Mouse (Mus musculus) CH12.LX (cell line): ENCODE measurements around the gene Lsm3. TPM values are rescaled to one million over a fixed set of nuclear protein-coding genes. Genes with fewer than 3 reads are reported as not detected.

Experiments used
- DNase-seq: peaks from one replicate; pipeline ENCODE4 v3.0.0-alpha.2; 2013; ENCODE audit errors: extremely low read depth
- H3K27ac ChIP-seq: 2 replicates; pipeline ENCODE4 v1.5.1; 2012; ENCODE audit warnings: low read depth, mild to moderate bottlenecking, control low read depth, moderate library complexity; ENCODE audit not compliant: insufficient read depth
- H3K27me3 ChIP-seq: replicated peaks from 2 replicates; pipeline ENCODE3; 2012; ENCODE audit warnings: inconsistent platforms
- H3K36me3 ChIP-seq, 2 experiments: replicated peaks in 1 of 2; 2 replicates each; pipeline versions ENCODE3 to v1.6.1; 2012; ENCODE audit warnings: inconsistent platforms in 1 of 2, low read length in 1 of 2, mild to moderate bottlenecking in 1 of 2, mixed read lengths in 1 of 2, moderate library complexity in 1 of 2; ENCODE audit not compliant: control insufficient read depth in 1 of 2, insufficient read depth in 1 of 2
- H3K4me1 ChIP-seq, 2 experiments: 2 replicates each; pipeline ENCODE4 v1.6.1; 2012; ENCODE audit warnings: inconsistent platforms in 1 of 2, moderate library complexity in 1 of 2; ENCODE audit not compliant: insufficient read depth in 2 of 2, control insufficient read depth in 1 of 2
- H3K4me2 ChIP-seq: 2 replicates; pipeline ENCODE4 v1.6.1; 2012; ENCODE audit warnings: low read depth, mild to moderate bottlenecking, control low read depth; ENCODE audit not compliant: poor library complexity, insufficient read depth, severe bottlenecking
- H3K4me3 ChIP-seq, 3 experiments: fragments of 150-350 bp in 1 of 3; sonication (generic) in 1 of 3; replicated peaks in 1 of 3; 2 replicates each; pipeline versions ENCODE3 to v1.5.1; 2011 to 2012; ENCODE audit warnings: low read depth in 2 of 3, low read length in 2 of 3, mild to moderate bottlenecking in 2 of 3, moderate library complexity in 2 of 3, control low read depth in 1 of 3, improper control_type of control experiment in 1 of 3, inconsistent platforms in 1 of 3, mixed read lengths in 1 of 3; ENCODE audit not compliant: poor library complexity in 1 of 3
- H3K79me2 ChIP-seq: replicated peaks from 2 replicates; pipeline ENCODE4 v1.6.1; 2012; ENCODE audit warnings: mild to moderate bottlenecking, moderate library complexity; ENCODE audit not compliant: control insufficient read depth, poor library complexity, insufficient read depth, severe bottlenecking; ENCODE audit errors: extremely low read depth
- H3K9ac ChIP-seq: 2 replicates; pipeline ENCODE4 v1.6.1; 2012; ENCODE audit warnings: low read depth, mild to moderate bottlenecking, control low read depth, moderate library complexity; ENCODE audit not compliant: insufficient read depth
- H3K9me3 ChIP-seq: replicated peaks from 2 replicates; pipeline ENCODE3; 2012; ENCODE audit warnings: low read length, inconsistent platforms, mixed read lengths
- BHLHE40 ChIP-seq: IDR thresholded peaks from 2 replicates; pipeline ENCODE4 v1.6.1; 2011; ENCODE audit warnings: mild to moderate bottlenecking, low read depth, low read length, improper control_type of control experiment
- CHD1 ChIP-seq: IDR thresholded peaks from 2 replicates; pipeline ENCODE4 v1.6.1; 2012; ENCODE audit warnings: low read depth, low read length, improper control_type of control experiment, inconsistent platforms
- CHD2 ChIP-seq: IDR thresholded peaks from 2 replicates; pipeline ENCODE4 v1.6.1; 2011; ENCODE audit warnings: low read length, improper control_type of control experiment
- E2F4 ChIP-seq: IDR thresholded peaks from 2 replicates; pipeline ENCODE4 v1.6.1; 2011; ENCODE audit warnings: low read depth, low read length, improper control_type of control experiment; ENCODE audit not compliant: insufficient replicate concordance
- ELF1 ChIP-seq: IDR thresholded peaks from 2 replicates; pipeline ENCODE4 v1.6.1; 2014; ENCODE audit warnings: low read depth, mild to moderate bottlenecking, inconsistent platforms, low read length, improper control_type of control experiment
- EP300 ChIP-seq: IDR thresholded peaks from 2 replicates; pipeline ENCODE4 v1.6.1; 2011; ENCODE audit warnings: low read length, improper control_type of control experiment
- ETS1 ChIP-seq: conservative IDR thresholded peaks from 2 replicates; pipeline ENCODE4 v1.6.1; 2012; ENCODE audit warnings: low read depth, mild to moderate bottlenecking, inconsistent platforms, low read length, improper control_type of control experiment, moderate library complexity
- GABPA ChIP-seq: IDR thresholded peaks from 2 replicates; pipeline ENCODE4 v1.6.1; 2012; ENCODE audit warnings: low read depth, low read length, improper control_type of control experiment, inconsistent platforms; ENCODE audit not compliant: insufficient replicate concordance
- IRF4 ChIP-seq: IDR thresholded peaks from 2 replicates; pipeline ENCODE4 v1.6.1; 2014; ENCODE audit warnings: low read depth, mild to moderate bottlenecking, inconsistent platforms, low read length, improper control_type of control experiment
- JUN ChIP-seq: IDR thresholded peaks from 2 replicates; pipeline ENCODE4 v1.6.1; 2011; ENCODE audit warnings: low read depth, mild to moderate bottlenecking, low read length, improper control_type of control experiment, moderate library complexity; ENCODE audit not compliant: insufficient read depth
- JUND ChIP-seq: conservative IDR thresholded peaks from 2 replicates; pipeline ENCODE4 v1.6.1; 2011; ENCODE audit warnings: low read depth, low read length, improper control_type of control experiment
- KAT2A ChIP-seq: IDR thresholded peaks from 2 replicates; pipeline ENCODE4 v1.6.1; 2012; ENCODE audit warnings: low read length, improper control_type of control experiment, inconsistent platforms; ENCODE audit not compliant: insufficient replicate concordance
- MAFK ChIP-seq: IDR thresholded peaks from 2 replicates; pipeline ENCODE4 v1.6.1; 2011; ENCODE audit warnings: low read length, improper control_type of control experiment; ENCODE audit not compliant: insufficient replicate concordance
- MAX ChIP-seq: IDR thresholded peaks from 2 replicates; pipeline ENCODE4 v1.6.1; 2011; ENCODE audit warnings: low read length, improper control_type of control experiment
- MAZ ChIP-seq: IDR thresholded peaks from 2 replicates; pipeline ENCODE4 v1.6.1; 2012; ENCODE audit warnings: low read depth, mild to moderate bottlenecking, inconsistent platforms, low read length, improper control_type of control experiment, moderate library complexity
- MEF2A ChIP-seq: IDR thresholded peaks from 2 replicates; pipeline ENCODE4 v1.6.1; 2014; ENCODE audit warnings: low read depth, mild to moderate bottlenecking, inconsistent platforms, low read length, improper control_type of control experiment, borderline replicate concordance
- MXI1 ChIP-seq: IDR thresholded peaks from 2 replicates; pipeline ENCODE4 v1.6.1; 2011; ENCODE audit warnings: mild to moderate bottlenecking, low read depth, low read length, improper control_type of control experiment
- NELFE ChIP-seq: IDR thresholded peaks from 2 replicates; pipeline ENCODE4 v1.6.1; 2011; ENCODE audit warnings: low read depth, low read length, improper control_type of control experiment
- NRF1 ChIP-seq: IDR thresholded peaks from 2 replicates; pipeline ENCODE4 v1.6.1; 2014; ENCODE audit warnings: low read depth, mild to moderate bottlenecking, inconsistent platforms, low read length, improper control_type of control experiment, moderate library complexity
- PAX5 ChIP-seq: IDR thresholded peaks from 2 replicates; pipeline ENCODE4 v1.6.1; 2012; ENCODE audit warnings: low read length, inconsistent platforms, mixed read lengths
- POLR2A ChIP-seq: IDR thresholded peaks from 2 replicates; pipeline ENCODE4 v1.6.1; 2011; ENCODE audit warnings: low read depth, mild to moderate bottlenecking, improper control_type of control experiment, low read length
- SIN3A ChIP-seq: IDR thresholded peaks from 2 replicates; pipeline ENCODE4 v1.6.1; 2012; ENCODE audit warnings: low read length, improper control_type of control experiment, inconsistent platforms
- SMC3 ChIP-seq: IDR thresholded peaks from 2 replicates; pipeline ENCODE4 v1.6.1; 2011; ENCODE audit warnings: low read depth, low read length, improper control_type of control experiment
- TBP ChIP-seq: conservative IDR thresholded peaks from 2 replicates; pipeline ENCODE4 v1.6.1; 2011; ENCODE audit warnings: low read depth, low read length, improper control_type of control experiment
- UBTF ChIP-seq: IDR thresholded peaks from 2 replicates; pipeline ENCODE4 v1.6.1; 2012; ENCODE audit warnings: low read depth, mild to moderate bottlenecking, inconsistent platforms, low read length, improper control_type of control experiment, moderate library complexity
- USF1 ChIP-seq: IDR thresholded peaks from 2 replicates; pipeline ENCODE4 v1.6.1; 2014; ENCODE audit warnings: low read depth, mild to moderate bottlenecking, inconsistent platforms, low read length, improper control_type of control experiment
- ZC3H11A ChIP-seq: IDR thresholded peaks from 2 replicates; pipeline ENCODE4 v1.6.1; 2012; ENCODE audit warnings: low read depth, mild to moderate bottlenecking, inconsistent platforms, low read length, improper control_type of control experiment
- ZKSCAN1 ChIP-seq: IDR thresholded peaks from 2 replicates; pipeline ENCODE4 v1.6.1; 2012; ENCODE audit warnings: low read depth, inconsistent platforms, low read length, improper control_type of control experiment, borderline replicate concordance
- dilution Hi-C: fragments of 300-500 bp; cut with MboI; formaldehyde crosslinking; loops from 2 replicates; pipeline ENCODE4 v1.14.3; 2020; ENCODE audit warnings: low sequenced_read_pairs; ENCODE audit not compliant: extremely low pct_unique_long_range_greater_than_20kb, extremely low pct_ligation_motif_present
- in situ Hi-C: fragments of 300-500 bp; cut with MboI; formaldehyde crosslinking; loops from 3 replicates; pipeline ENCODE4 v1.14.3; 2019; ENCODE audit warnings: low sequenced_read_pairs, low pct_ligation_motif_present, low pct_unique_long_range_greater_than_20kb, mixed read lengths
- polyA plus RNA-seq: library from polyadenylated mRNA; unstranded; fragments of >175 nt; gene quantifications from 2 replicates; pipeline ENCODE4 v1.2.1, GENCODE M21; 2012; ENCODE audit warnings: low read depth; ENCODE audit not compliant: insufficient read length
- total RNA-seq, 2 experiments: library from RNA; depleted of rRNA; stranded (reverse); fragments of 300-350 nt in 1 of 2; fragments of >200 nt in 1 of 2; gene quantifications; 2 replicates each; pipeline ENCODE4 v1.2.3; 2012 to 2014

Lsm3 gene
- total and polyA plus RNA-seq, 3 experiments: 148 to 526 (median 258) TPM

DNA sequence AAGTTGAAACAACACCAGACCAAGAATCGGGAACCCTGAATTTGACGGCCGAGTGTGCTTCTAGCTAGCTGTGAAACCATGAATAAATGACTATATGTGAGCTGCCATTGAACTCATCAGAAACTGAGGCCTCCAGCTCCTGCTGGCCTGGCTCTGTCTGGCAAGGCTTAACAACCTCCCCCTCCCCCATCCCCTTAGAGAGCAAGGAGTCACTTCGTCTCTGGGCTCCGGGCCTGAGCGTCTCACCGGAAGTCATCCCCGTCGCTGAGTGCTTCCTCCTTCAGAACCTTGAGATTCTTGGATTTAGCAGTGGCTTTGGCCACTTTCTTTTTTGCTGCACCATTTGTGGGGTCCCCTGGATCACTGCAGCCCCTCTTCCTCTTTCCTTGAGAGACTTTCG is 5.5 kb upstream of the Lsm3 start:
- no peak overlapping the region for H3K27ac ChIP-seq
- no peak overlapping the region for H3K4me2 ChIP-seq
- H3K4me1 ChIP-seq: peaks cover 0 to 5% of the 10 kb centered on the region in 2 experiments; a peak in 1 of 4 replicates
- no peak overlapping the region for H3K9ac ChIP-seq
- no peak for DNase-seq
- no peaks in the 10 kb centered on the region for H3K79me2 ChIP-seq
- no peak for TF ChIP-seq JUND
- TF ChIP-seq MAZ: no peak
- no peak for TF ChIP-seq MAX
- TF ChIP-seq UBTF: no peak
- TF ChIP-seq GABPA: no peak
- TF ChIP-seq E2F4: no peak
- TF ChIP-seq ETS1: no peak
- no peak for TF ChIP-seq MEF2A
- no peak for TF ChIP-seq NRF1
- TF ChIP-seq NELFE: no peak
- TF ChIP-seq CHD2: no peak
- no peak for TF ChIP-seq POLR2A
- TF ChIP-seq USF1: no peak
- no peak for TF ChIP-seq SIN3A
- H3K36me3 ChIP-seq: peaks cover 25 to 54% of the 10 kb centered on the region in 2 experiments
- no peaks in the 10 kb centered on the region for H3K27me3 ChIP-seq
- H3K9me3 ChIP-seq: no peaks in the 10 kb centered on the region
- H3K4me3 ChIP-seq: no peak overlapping the region
- dilution Hi-C loops (no loop called here), in situ Hi-C loops (no loop called here)

DNA sequence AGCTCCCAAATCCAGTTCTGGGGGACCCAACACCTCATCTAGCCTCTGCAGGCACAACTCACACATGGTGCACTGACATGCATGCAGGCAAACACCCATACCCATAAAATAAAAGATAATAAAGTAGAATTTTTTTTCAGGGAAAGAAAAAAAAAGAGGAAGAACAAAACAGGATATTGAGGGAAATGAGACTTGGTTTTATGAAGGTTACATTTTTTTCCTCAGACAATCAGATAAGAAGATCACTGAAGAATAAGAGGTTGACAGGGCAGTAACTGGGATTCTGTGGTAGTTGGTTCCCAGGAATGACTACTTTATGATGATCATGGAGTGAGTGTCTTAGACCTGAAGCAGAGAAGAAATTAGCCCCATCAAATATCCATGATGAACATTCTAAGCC is 1.6 kb upstream of the Lsm3 start:
- no peak overlapping the region for H3K4me3 ChIP-seq
- in situ Hi-C loops: no loop called here

More for the DNA sequence above, 1.6 kb upstream of the Lsm3 start:
- H3K27ac ChIP-seq: no peak overlapping the region
- peaks cover 13 to 36% of the 10 kb centered on the region in 2 experiments for H3K36me3 ChIP-seq
- no peak for DNase-seq
- no peaks in the 10 kb centered on the region for H3K27me3 ChIP-seq
- no peak overlapping the region for H3K4me2 ChIP-seq
- H3K9ac ChIP-seq: no peak overlapping the region
- no peaks in the 10 kb centered on the region for H3K9me3 ChIP-seq
- peaks cover 13% of the 10 kb centered on the region for H3K79me2 ChIP-seq
- dilution Hi-C loops: no loop called here
- H3K4me1 ChIP-seq: peaks cover 0 to 25% of the 10 kb centered on the region in 2 experiments; a peak in 2 of 4 replicates
- TF ChIP-seq ZC3H11A: no peak
- no peak for TF ChIP-seq PAX5
- no peak for TF ChIP-seq NELFE
- no peak for TF ChIP-seq GABPA
- no peak for TF ChIP-seq JUN
- no peak for TF ChIP-seq ELF1
- no peak for TF ChIP-seq MXI1
- no peak for TF ChIP-seq MAFK
- TF ChIP-seq EP300: no peak
- no peak for TF ChIP-seq SMC3
- no peak for TF ChIP-seq ETS1
- no peak for TF ChIP-seq KAT2A
- no peak for TF ChIP-seq BHLHE40
- no peak for TF ChIP-seq CHD1
- TF ChIP-seq ZKSCAN1: no peak
- TF ChIP-seq IRF4: no peak
- TF ChIP-seq TBP: no peak
- TF ChIP-seq MAX: no peak
- TF ChIP-seq, all 38 proteins: peak for 0
